Mouse (Mus musculus): ENCODE results near the gene Gm21905.

- TF ChIP-seq GATA1 (IDR thresholded peaks at IDR 0.05; ENCODE audit: borderline replicate concordance, low read length) (no peak), FLI1 (IDR thresholded peaks at IDR 0.05; ENCODE audit: low read length) (no peak)
Observed at GRCm38 (mm10) chr5:67955486-67955885, 9.3 kb upstream of the Gm21905 start.
